Mouse (Mus musculus) intestine, embryonic 16.5 days (tissue): ENCODE data around the gene Parpbp. TPM values are rescaled to one million over a fixed set of nuclear protein-coding genes. Genes with fewer than 3 reads are reported as not detected.

ENCODE experiments used
- ATAC-seq: fragments of 200-750 bp; cut with Nextera tagmentation; 2 replicates; pipeline ENCODE4 v1.8.0; 2017; ENCODE audit warnings: moderate TSS enrichment, moderate library complexity
- H3K27ac ChIP-seq: fragments of 300-500 bp; sonication (generic); 2 replicates; pipeline ENCODE4 v1.5.1; 2014; ENCODE audit warnings: mild to moderate bottlenecking, low read length
- H3K27me3 ChIP-seq: fragments of 300-500 bp; sonication (generic); replicated peaks from 2 replicates; pipeline ENCODE4 v1.6.1; 2014; ENCODE audit warnings: low read length, control low read depth, mixed read lengths; ENCODE audit not compliant: control insufficient read depth, insufficient read depth
- H3K36me3 ChIP-seq: fragments of 300-500 bp; sonication (generic); 2 replicates; pipeline ENCODE4 v1.6.1; 2014; ENCODE audit warnings: low read length, control low read depth; ENCODE audit not compliant: control insufficient read depth, insufficient read depth
- H3K4me1 ChIP-seq: fragments of 300-500 bp; sonication (generic); 2 replicates; pipeline ENCODE4 v1.6.1; 2014; ENCODE audit warnings: low read length, control low read depth, mixed read lengths; ENCODE audit not compliant: control insufficient read depth, insufficient read depth
- H3K4me2 ChIP-seq: fragments of 300-500 bp; sonication (generic); 2 replicates; pipeline ENCODE4 v1.6.1; 2014; ENCODE audit warnings: low read depth, low read length, control low read depth
- H3K4me3 ChIP-seq: fragments of 300-500 bp; sonication (generic); 2 replicates; pipeline ENCODE4 v1.5.1; 2014; ENCODE audit warnings: mild to moderate bottlenecking, low read length
- H3K9ac ChIP-seq: fragments of 300-500 bp; sonication (generic); 2 replicates; pipeline ENCODE4 v1.6.1; 2014; ENCODE audit warnings: low read depth, low read length
- H3K9me3 ChIP-seq: fragments of 300-500 bp; sonication (generic); 2 replicates; pipeline ENCODE4 v1.6.1; 2016; ENCODE audit warnings: low read length, control low read depth; ENCODE audit not compliant: control insufficient read depth
- WGBS: fragments of 180-500 bp; shearing (Covaris S2); extraction: QIAGEN DNeasy Blood & Tissue Kit; methylation state at CpG from one replicate; pipeline ENCODE4 v1.1.7; 2014; 5-methylcytosine and 5-hydroxymethylcytosine counted together
- polyA plus RNA-seq: library from polyadenylated mRNA; unstranded; fragments of >200 nt; fragmentation: Nextera tagmentation; extraction: Ambion mirVana; gene quantifications from 2 replicates; pipeline ENCODE4 v1.2.1, GENCODE M21; 2015

Parpbp gene
- polyA plus RNA-seq = 7.8 and 10.2 TPM in 2 replicates

GRCm38 (mm10) chr10:88146707-88147477 lies at the start of gene Parpbp, which contains the start of gene Nup37:
TSS of gene Parpbp (minus strand) at chr10:88146941.
TSS of gene Nup37 (plus strand) at chr10:88146992.
- H3K4me2 ChIP-seq = peak within 1 kb of the TSS; percentile 81
- peak; percentile 99 for ATAC-seq
- H3K4me1 ChIP-seq = peaks cover 14% of the 10 kb centered on the region
- H3K9me3 ChIP-seq = no peaks in the 10 kb centered on the region
- H3K27ac ChIP-seq = peak within 1 kb of the TSS; percentile 33
- WGBS = under 1% methylated on average over 53 of the region's 53 CpGs
- peak within 1 kb of the TSS; percentile 80 for H3K9ac ChIP-seq
- H3K4me3 ChIP-seq = peak within 1 kb of the TSS; percentile 64
- no peaks in the 10 kb centered on the region for H3K27me3 ChIP-seq
- no peaks in the 10 kb centered on the region for H3K36me3 ChIP-seq

- Histone ChIP-seq H3K9ac (no peak overlapping the region), H3K27ac (no peak overlapping the region), H3K9me3 (no peaks in the 10 kb centered on the region), H3K4me1 (no peaks in the 10 kb centered on the region), H3K27me3 (no peaks in the 10 kb centered on the region), H3K4me3 (no peak overlapping the region), H3K36me3 (no peaks in the 10 kb centered on the region), H3K4me2 (no peak overlapping the region)
- ATAC-seq = no peak
- WGBS = 74% methylated on average over 7 of the region's 7 CpGs
These were observed 20.8 kb upstream of the Parpbp start for GRCm38 (mm10) chr10:88167438-88168077.

- 90% methylated on average over 3 of the region's 3 CpGs for WGBS
- no peak overlapping the region for H3K27ac ChIP-seq
- H3K36me3 ChIP-seq = no peaks in the 10 kb centered on the region
- H3K4me3 ChIP-seq = no peak overlapping the region
- H3K9me3 ChIP-seq = no peaks in the 10 kb centered on the region
- H3K27me3 ChIP-seq = no peaks in the 10 kb centered on the region
- no peak overlapping the region for H3K9ac ChIP-seq
- H3K4me2 ChIP-seq = no peak overlapping the region
- H3K4me1 ChIP-seq = no peaks in the 10 kb centered on the region
- ATAC-seq = no peak
These were observed 19.4 kb upstream of the Parpbp start for GRCm38 (mm10) chr10:88166158-88166557.

DNA sequence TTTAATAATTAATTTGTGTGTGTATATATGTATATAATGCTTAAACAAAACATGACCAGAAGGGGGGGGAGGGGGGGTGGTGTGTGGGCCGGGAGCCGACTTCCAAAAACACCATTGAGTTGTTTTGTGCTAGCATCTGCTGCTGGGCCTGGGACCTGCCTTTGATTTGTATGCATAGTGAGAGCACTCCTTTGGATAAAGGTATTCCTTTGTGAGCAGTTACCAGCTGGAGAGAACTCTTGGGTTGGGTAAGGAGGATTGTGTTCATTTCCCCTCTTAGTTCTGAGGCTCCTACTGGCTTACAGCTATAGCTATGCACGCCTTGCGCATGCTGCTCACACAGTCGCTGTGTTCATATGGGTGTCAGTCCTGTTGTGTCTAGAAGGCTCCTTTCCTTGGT lies 15.9 kb upstream of the Parpbp start:
- H3K4me3 ChIP-seq = no peak overlapping the region
- no peak for ATAC-seq
- WGBS = 94% methylated on average over 5 of the region's 5 CpGs

GRCm38 (mm10) chr10:88162096-88162495 lies 15.4 kb upstream of the Parpbp start:
- Histone ChIP-seq H3K36me3 (no peaks in the 10 kb centered on the region), H3K9me3 (no peaks in the 10 kb centered on the region), H3K4me3 (no peak overlapping the region), H3K27ac (no peak overlapping the region), H3K27me3 (no peaks in the 10 kb centered on the region), H3K9ac (no peak overlapping the region), H3K4me1 (no peaks in the 10 kb centered on the region), H3K4me2 (no peak overlapping the region)
- no peak for ATAC-seq
- 80% methylated on average over 2 of the region's 2 CpGs for WGBS

More for the DNA sequence above, 15.9 kb upstream of the Parpbp start:
- Histone ChIP-seq H3K27me3 (no peaks in the 10 kb centered on the region), H3K27ac (no peak overlapping the region), H3K9ac (no peak overlapping the region), H3K9me3 (no peaks in the 10 kb centered on the region), H3K4me2 (no peak overlapping the region), H3K4me1 (no peaks in the 10 kb centered on the region), H3K36me3 (no peaks in the 10 kb centered on the region)

DNA sequence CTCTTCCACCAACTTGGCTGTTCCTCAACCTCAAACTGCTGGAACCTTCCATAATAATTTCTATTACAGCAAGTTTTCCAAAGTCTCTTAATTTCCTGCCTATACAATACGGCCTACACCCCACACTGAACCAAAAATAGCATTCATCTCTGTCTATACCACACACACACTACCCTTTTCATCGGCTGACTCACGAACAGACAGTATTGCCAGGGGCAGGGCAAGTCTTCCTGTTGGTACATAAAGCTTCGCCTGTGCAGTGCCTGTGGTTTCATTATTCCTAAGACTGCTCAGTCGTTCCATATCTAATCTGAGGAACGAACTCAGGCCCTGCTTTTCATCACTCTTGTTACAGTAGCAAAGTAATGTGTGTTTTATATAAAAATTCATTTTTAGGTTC lies 4.9 kb upstream of the Parpbp start:
- no peak overlapping the region for H3K9ac ChIP-seq
- no peaks in the 10 kb centered on the region for H3K9me3 ChIP-seq
- H3K27me3 ChIP-seq = no peaks in the 10 kb centered on the region
- no peak overlapping the region for H3K4me3 ChIP-seq
- 85% methylated on average over 6 of the region's 6 CpGs for WGBS
- H3K36me3 ChIP-seq = peaks cover 14% of the 10 kb centered on the region
- no peaks in the 10 kb centered on the region for H3K4me1 ChIP-seq
- H3K4me2 ChIP-seq = no peak overlapping the region
- H3K27ac ChIP-seq = no peak overlapping the region
- ATAC-seq = no peak

DNA sequence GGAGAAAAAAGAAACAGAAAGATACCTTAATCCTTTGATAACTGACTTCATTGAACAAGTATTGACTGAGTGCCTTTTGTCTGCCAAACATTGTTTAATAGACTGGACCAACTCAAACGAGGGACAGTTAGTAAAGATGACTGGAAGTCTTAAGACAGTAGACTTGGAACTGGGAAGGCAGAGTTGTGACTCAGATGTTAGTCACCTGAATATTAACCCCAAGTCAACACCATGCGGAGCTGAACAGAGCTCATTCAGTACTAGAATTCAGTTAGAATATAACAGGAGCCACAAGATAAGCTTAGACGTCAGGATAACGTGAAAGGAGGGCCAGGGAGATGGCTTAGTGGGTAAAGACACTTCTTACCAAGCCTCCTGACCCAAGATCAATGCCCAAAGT lies 3.6 kb upstream of the Parpbp start:
- no peaks in the 10 kb centered on the region for H3K27me3 ChIP-seq
- no peaks in the 10 kb centered on the region for H3K9me3 ChIP-seq
- WGBS = 87% methylated on average over 4 of the region's 4 CpGs
- H3K36me3 ChIP-seq = peaks cover 14% of the 10 kb centered on the region
- no peak overlapping the region for H3K27ac ChIP-seq
- ATAC-seq = no peak
- peaks cover 10% of the 10 kb centered on the region for H3K4me1 ChIP-seq
- no peak overlapping the region for H3K4me3 ChIP-seq
- no peak overlapping the region for H3K4me2 ChIP-seq
- H3K9ac ChIP-seq = no peak overlapping the region

GRCm38 (mm10) chr10:88146187-88146586 lies 554 bp downstream of the Parpbp start:
- no peaks in the 10 kb centered on the region for H3K9me3 ChIP-seq
- no peaks in the 10 kb centered on the region for H3K27me3 ChIP-seq
- peak overlapping the region; percentile 81 for H3K4me2 ChIP-seq
- 16% methylated on average over 7 of the region's 7 CpGs for WGBS
- H3K4me3 ChIP-seq = peak overlapping the region; percentile 64
- peaks cover 14% of the 10 kb centered on the region for H3K4me1 ChIP-seq
- H3K36me3 ChIP-seq = no peaks in the 10 kb centered on the region
- ATAC-seq = no peak; the same call in 1 of the 2 replicates
- peak overlapping the region; percentile 80 for H3K9ac ChIP-seq
- peak overlapping the region; percentile 33 for H3K27ac ChIP-seq

DNA sequence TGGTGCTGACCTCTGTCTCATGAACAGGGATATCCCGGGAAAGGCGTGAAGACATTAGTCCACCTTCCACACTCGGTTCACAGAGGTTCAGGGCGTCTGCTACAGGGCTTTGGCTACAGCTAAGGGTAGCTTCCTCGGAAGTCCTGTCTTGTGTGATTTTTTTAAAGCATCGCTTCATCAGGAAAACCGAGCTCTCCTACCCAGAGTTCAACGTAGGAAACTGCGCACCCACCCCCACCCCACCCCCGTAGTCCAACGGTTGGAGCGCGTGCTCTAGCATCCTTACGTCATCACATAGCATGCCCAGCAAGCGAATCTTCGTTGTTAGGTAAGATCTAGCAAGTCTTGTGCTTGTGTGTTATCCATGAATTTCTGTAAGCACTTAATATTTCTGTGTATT lies 11.1 kb downstream of the Parpbp start:
- no peak for ATAC-seq
- Histone ChIP-seq H3K4me1 (no peaks in the 10 kb centered on the region), H3K27ac (no peak overlapping the region), H3K9me3 (no peaks in the 10 kb centered on the region), H3K9ac (no peak overlapping the region), H3K4me2 (no peak overlapping the region), H3K4me3 (no peak overlapping the region), H3K27me3 (no peaks in the 10 kb centered on the region), H3K36me3 (no peaks in the 10 kb centered on the region)
- 96% methylated on average over 16 of the region's 16 CpGs for WGBS
